Mouse (Mus musculus) myocyte (in vitro differentiated cells): Measurements from ENCODE around the gene Map2k4. TPM values are rescaled to one million over a fixed set of nuclear protein-coding genes. Genes with fewer than 3 reads are reported as not detected.

Experiments used
- H3K27me3 ChIP-seq: one replicate; pipeline ENCODE4 v1.6.1; 2011; ENCODE audit not compliant: control insufficient read depth, insufficient read depth, insufficient read length
- H3K36me3 ChIP-seq: one replicate; pipeline ENCODE4 v1.6.1; 2011; ENCODE audit not compliant: control insufficient read depth, insufficient read depth
- H3K4me2 ChIP-seq: one replicate; pipeline ENCODE4 v1.6.1; 2011; ENCODE audit warnings: low read depth, control low read depth
- H3K4me3 ChIP-seq: one replicate; pipeline ENCODE4 v1.5.1; 2011; ENCODE audit warnings: mild to moderate bottlenecking, control low read depth, moderate library complexity
- H3K79me2 ChIP-seq: one replicate; pipeline ENCODE4 v1.6.1; 2011; ENCODE audit not compliant: control insufficient read depth, insufficient read depth
- H3ac ChIP-seq: one replicate; pipeline ENCODE4 v1.6.1; 2011; ENCODE audit not compliant: control insufficient read depth, insufficient read length
- CEBPB ChIP-seq: IDR thresholded peaks from 2 replicates; pipeline ENCODE4 v1.6.1; 2011; ENCODE audit warnings: mild to moderate bottlenecking, moderate library complexity; ENCODE audit not compliant: poor library complexity, insufficient read depth, severe bottlenecking
- E2F4 ChIP-seq: IDR thresholded peaks from one replicate; pipeline ENCODE4 v1.6.1; 2011; ENCODE audit warnings: mild to moderate bottlenecking, control low read depth, moderate library complexity; ENCODE audit not compliant: insufficient read depth
- MAX ChIP-seq: IDR thresholded peaks from one replicate; pipeline ENCODE4 v1.6.1; 2011; ENCODE audit warnings: low read depth, mild to moderate bottlenecking, control low read depth
- MYOD1 ChIP-seq, 3 experiments: IDR thresholded peaks; one replicate each; pipeline ENCODE4 v1.6.1; 2011; ENCODE audit warnings: control low read depth in 2 of 3, low read depth in 2 of 3, mild to moderate bottlenecking in 2 of 3, moderate library complexity in 1 of 3; ENCODE audit not compliant: insufficient read length in 2 of 3, control insufficient read depth in 1 of 3
- MYOG ChIP-seq, 3 experiments: IDR thresholded peaks; one replicate each; pipeline ENCODE4 v1.6.1; 2011; ENCODE audit warnings: control low read depth in 2 of 3, low read depth in 2 of 3, mild to moderate bottlenecking in 2 of 3; ENCODE audit not compliant: insufficient read length in 2 of 3, control insufficient read depth in 1 of 3, insufficient read depth in 1 of 3
- POLR2A ChIP-seq: IDR thresholded peaks from one replicate; pipeline ENCODE4 v1.6.1; 2011; ENCODE audit warnings: low read depth, mild to moderate bottlenecking, control low read depth, moderate library complexity; ENCODE audit not compliant: insufficient read length
- POLR2AphosphoS2 ChIP-seq: IDR thresholded peaks from one replicate; pipeline ENCODE4 v1.6.1; 2011; ENCODE audit warnings: low read depth, control low read depth; ENCODE audit not compliant: insufficient read length
- REST ChIP-seq: IDR thresholded peaks from one replicate; pipeline ENCODE4 v1.6.1; 2011; ENCODE audit warnings: mild to moderate bottlenecking, control low read depth, moderate library complexity; ENCODE audit not compliant: insufficient read depth, insufficient read length
- SRF ChIP-seq: IDR thresholded peaks from one replicate; pipeline ENCODE4 v1.6.1; 2011; ENCODE audit warnings: low read depth; ENCODE audit not compliant: control insufficient read depth, insufficient read length
- TCF12 ChIP-seq: IDR thresholded peaks from one replicate; pipeline ENCODE4 v1.6.1; 2011; ENCODE audit warnings: mild to moderate bottlenecking, control low read depth; ENCODE audit not compliant: poor library complexity, insufficient read depth, severe bottlenecking
- TCF3 ChIP-seq: IDR thresholded peaks from one replicate; pipeline ENCODE4 v1.6.1; 2011; ENCODE audit warnings: low read depth, control low read depth; ENCODE audit not compliant: insufficient read length
- USF1 ChIP-seq: IDR thresholded peaks from one replicate; pipeline ENCODE4 v1.6.1; 2011; ENCODE audit warnings: low read depth, mild to moderate bottlenecking, control low read depth, moderate library complexity
- polyA plus RNA-seq: library from polyadenylated mRNA; unstranded; fragments of >200 nt; fragmentation: generic; extraction: Trizol; gene quantifications from one replicate; pipeline ENCODE4 v1.2.1, GENCODE M21; 2012; ENCODE audit warnings: missing spikeins

Map2k4 gene
- polyA plus RNA-seq, 1 experiment = 29.1 TPM

DNA sequence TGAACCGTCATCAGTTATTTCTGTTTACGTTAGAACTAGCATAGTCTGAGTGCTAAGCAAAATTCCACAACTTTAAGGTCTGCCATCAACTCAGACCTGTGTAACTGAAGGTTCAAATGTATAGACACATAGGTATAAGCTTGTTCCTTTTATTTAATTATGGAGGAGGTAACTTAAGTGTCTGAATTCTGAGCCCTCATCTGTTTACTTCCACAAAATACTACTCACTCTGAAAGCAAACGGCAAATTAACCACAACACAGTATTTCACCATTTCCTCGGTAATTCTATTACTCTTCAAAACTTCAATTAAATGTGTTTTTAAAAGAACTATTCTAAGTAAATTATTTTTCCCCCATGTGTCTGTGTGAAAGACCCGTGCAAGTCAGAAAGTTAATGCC is 10.3 kb downstream of the Map2k4 start:
- TF ChIP-seq MYOG (IDR thresholded peaks at IDR 0.05; ENCODE audit: control insufficient read depth in 1 of 3, insufficient read depth in 1 of 3, insufficient read length in 2 of 3, low read depth in 2 of 3) (no peak), REST (no peak), USF1 (no peak), POLR2AphosphoS2 (no peak), MYOD1 (IDR thresholded peaks at IDR 0.05; ENCODE audit: control insufficient read depth in 1 of 3, insufficient read length in 2 of 3, low read depth in 2 of 3) (no peak), POLR2A (no peak), MAX (no peak), CEBPB (no peak), SRF (no peak), E2F4 (no peak), TCF3 (no peak), TCF12 (no peak)
- H3K4me2 ChIP-seq = no peak overlapping the region
- H3K36me3 ChIP-seq = peaks cover 5% of the 10 kb centered on the region
- H3ac ChIP-seq = no peak overlapping the region
- H3K27me3 ChIP-seq = no peaks in the 10 kb centered on the region
- peaks cover 80% of the 10 kb centered on the region for H3K79me2 ChIP-seq
- no peak overlapping the region for H3K4me3 ChIP-seq

DNA sequence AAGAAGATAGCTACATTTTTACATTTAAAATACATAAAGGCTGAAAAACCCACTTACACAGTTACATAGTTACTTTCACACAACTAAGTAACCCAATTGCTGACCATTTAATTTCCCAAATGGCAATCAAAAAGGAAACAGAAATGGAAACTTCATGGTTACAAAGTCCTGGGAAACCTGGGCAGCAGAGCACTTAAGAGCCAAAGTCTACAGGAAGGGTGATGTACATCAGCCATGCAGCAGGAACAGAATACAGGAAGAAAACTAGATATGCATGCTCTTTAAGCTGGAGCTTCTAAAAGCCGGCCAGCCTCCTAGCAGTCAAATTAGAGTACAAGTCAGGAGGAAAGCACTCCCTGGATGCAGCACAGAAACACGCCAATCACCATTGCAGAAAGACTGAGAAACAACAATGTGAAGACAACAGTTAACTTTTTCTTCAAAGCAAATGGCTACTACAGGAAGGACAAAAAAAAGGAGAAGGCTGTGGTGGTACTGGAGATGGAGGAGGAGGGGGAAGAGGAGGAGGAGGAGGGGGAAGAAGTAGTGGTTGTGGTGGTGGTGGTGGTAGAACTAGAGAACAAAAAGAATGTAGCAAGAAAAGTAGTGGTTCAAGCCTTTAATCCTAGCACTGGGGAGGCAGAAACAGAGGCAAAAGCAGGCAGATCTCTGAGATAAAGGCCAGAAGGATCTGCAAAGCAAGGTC is 11.0 kb downstream of the Map2k4 start:
- TF ChIP-seq CEBPB = no peak
- TF ChIP-seq TCF3 = no peak
- no peak for TF ChIP-seq MAX
- TF ChIP-seq E2F4 = no peak
- TF ChIP-seq USF1 = no peak
- no peak for TF ChIP-seq REST
- TF ChIP-seq MYOD1 (IDR thresholded peaks at IDR 0.05; ENCODE audit: control insufficient read depth in 1 of 3, insufficient read length in 2 of 3, low read depth in 2 of 3) = no peak
- no peak for TF ChIP-seq TCF12
- no peak for TF ChIP-seq POLR2AphosphoS2
- TF ChIP-seq POLR2A = no peak
- no peak for TF ChIP-seq SRF
- TF ChIP-seq MYOG (IDR thresholded peaks at IDR 0.05; ENCODE audit: control insufficient read depth in 1 of 3, insufficient read depth in 1 of 3, insufficient read length in 2 of 3, low read depth in 2 of 3) = no peak
- no peak overlapping the region for H3K4me2 ChIP-seq
- no peak overlapping the region for H3K4me3 ChIP-seq
- H3K36me3 ChIP-seq = peaks cover 5% of the 10 kb centered on the region
- no peaks in the 10 kb centered on the region for H3K27me3 ChIP-seq
- H3ac ChIP-seq = no peak overlapping the region
- peaks cover 80% of the 10 kb centered on the region for H3K79me2 ChIP-seq

DNA sequence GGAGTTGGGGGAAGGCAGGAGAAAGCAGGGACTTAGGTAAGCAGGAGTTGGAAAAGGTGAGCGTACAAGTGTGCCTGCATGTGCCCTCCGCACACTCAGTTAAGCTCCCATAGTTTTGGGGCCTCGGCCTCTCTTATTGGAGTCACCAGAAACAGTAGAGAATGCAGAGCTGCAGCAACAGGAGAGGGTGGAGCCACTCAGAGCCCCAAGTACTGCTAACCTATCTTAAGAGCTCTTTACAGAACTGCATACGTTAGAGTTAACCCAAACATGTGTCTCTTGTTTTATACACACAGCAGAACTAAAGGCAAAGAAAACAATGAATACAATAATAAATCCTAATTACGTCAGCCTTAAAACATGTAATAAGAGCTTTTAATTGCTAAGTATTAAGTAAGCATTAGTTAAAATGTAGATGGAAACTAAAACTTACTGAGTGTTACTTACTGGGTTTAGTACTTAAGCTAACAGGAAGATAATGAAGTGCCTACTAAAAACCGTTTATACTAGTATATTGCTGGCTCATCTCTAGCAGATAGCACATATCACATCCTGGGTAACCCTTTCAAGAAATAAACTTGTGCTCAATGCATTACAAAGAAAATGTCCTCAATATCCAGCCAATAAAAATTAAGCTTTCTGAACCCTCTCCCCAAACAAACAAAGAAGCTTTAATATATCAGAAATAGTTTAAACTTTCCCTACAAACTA is 14.0 kb downstream of the Map2k4 start:
- Histone ChIP-seq H3K36me3 (no peaks in the 10 kb centered on the region), H3K4me2 (no peak overlapping the region), H3ac (no peak overlapping the region), H3K79me2 (peaks cover 91% of the 10 kb centered on the region), H3K27me3 (no peaks in the 10 kb centered on the region), H3K4me3 (no peak overlapping the region)
- TF ChIP-seq MYOD1 (IDR thresholded peaks at IDR 0.05; ENCODE audit: control insufficient read depth in 1 of 3, insufficient read length in 2 of 3, low read depth in 2 of 3) = no peak
- TF ChIP-seq POLR2AphosphoS2 = no peak
- no peak for TF ChIP-seq SRF
- no peak for TF ChIP-seq E2F4
- no peak for TF ChIP-seq MAX
- TF ChIP-seq USF1 = no peak
- TF ChIP-seq POLR2A = no peak
- no peak for TF ChIP-seq REST
- TF ChIP-seq MYOG (IDR thresholded peaks at IDR 0.05; ENCODE audit: control insufficient read depth in 1 of 3, insufficient read depth in 1 of 3, insufficient read length in 2 of 3, low read depth in 2 of 3) = no peak
- TF ChIP-seq TCF3 = no peak
- TF ChIP-seq CEBPB = no peak
- TF ChIP-seq TCF12 = no peak

DNA sequence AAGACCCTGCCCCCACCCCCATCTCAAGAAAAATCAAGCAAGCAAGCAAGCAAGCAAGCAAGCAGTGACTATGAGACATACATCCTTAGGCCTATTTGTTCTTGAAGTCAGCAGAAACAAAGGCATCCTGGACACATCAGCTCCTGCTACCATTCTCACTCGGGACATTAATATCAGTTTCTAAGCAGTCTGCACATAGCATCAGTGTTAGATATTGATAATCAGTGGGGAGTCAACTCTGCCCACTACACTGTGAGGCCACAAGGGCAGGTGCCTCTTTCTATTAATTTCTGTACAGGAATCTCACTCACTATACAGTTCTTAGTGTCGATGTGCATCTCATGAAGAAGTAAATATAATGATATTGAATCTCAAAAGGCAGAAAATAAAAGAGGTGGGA is 14.6 kb downstream of the Map2k4 start:
- no peak overlapping the region for H3ac ChIP-seq
- TF ChIP-seq CEBPB (no peak), MAX (no peak), POLR2A (no peak), SRF (no peak), POLR2AphosphoS2 (no peak), TCF12 (no peak), REST (no peak), MYOG (IDR thresholded peaks at IDR 0.05; ENCODE audit: control insufficient read depth in 1 of 3, insufficient read depth in 1 of 3, insufficient read length in 2 of 3, low read depth in 2 of 3) (no peak), USF1 (no peak), MYOD1 (IDR thresholded peaks at IDR 0.05; ENCODE audit: control insufficient read depth in 1 of 3, insufficient read length in 2 of 3, low read depth in 2 of 3) (no peak), E2F4 (no peak), TCF3 (no peak)

More for the DNA sequence above, 14.6 kb downstream of the Map2k4 start:
- no peak overlapping the region for H3K4me3 ChIP-seq
- H3K79me2 ChIP-seq = peaks cover 94% of the 10 kb centered on the region
- no peaks in the 10 kb centered on the region for H3K36me3 ChIP-seq
- no peaks in the 10 kb centered on the region for H3K27me3 ChIP-seq
- H3K4me2 ChIP-seq = no peak overlapping the region
